ENCODE assay signal across 12 mouse cellular contexts in the genomic region with DNA sequence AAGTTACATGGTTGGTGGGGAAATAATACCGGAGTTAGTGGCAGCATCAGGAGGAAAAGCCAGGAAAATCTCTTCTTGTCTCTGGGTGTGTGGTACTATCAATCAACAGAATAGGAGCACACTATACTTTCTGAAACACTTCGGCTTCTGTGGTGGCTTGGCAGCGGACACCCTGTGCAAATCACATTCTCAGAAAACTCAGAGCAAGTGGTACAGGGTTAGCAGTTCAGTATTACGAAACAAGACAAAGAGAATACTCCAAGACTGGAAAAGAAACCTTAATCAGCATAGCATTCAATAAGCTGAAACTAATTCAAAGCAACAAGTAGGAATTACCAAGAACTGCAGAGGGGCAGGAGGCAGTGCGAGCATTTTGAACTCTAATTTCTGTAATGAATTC.
"Had no signal": no experiment of that assay in that cellular context is flagged by ENCODE, and none has a peak within 500 bp of the region (broad histone marks: within the 10 kb centered on the region; RNA-seq: fewer than 3 reads in every experiment).

No protein-coding gene starts in this region.

- H3K27me3 ChIP-seq: intestine, embryonic 15.5 days; liver, embryonic 13.5 days; megakaryocyte, embryonic 14.5 days; midbrain, embryonic 12.5 days; neural tube, embryonic 12.5 days had no signal

- H3K9ac ChIP-seq: intestine, embryonic 15.5 days; liver, embryonic 13.5 days; liver, postnatal 0 days; midbrain, embryonic 12.5 days; neural tube, embryonic 12.5 days had no signal

- ATAC-seq: intestine, embryonic 15.5 days; liver, postnatal 0 days had no signal

- H3K27ac ChIP-seq: intestine, embryonic 15.5 days; left cerebral cortex, adult 2 months; limb, embryonic 10.5 days; liver, embryonic 13.5 days; macrophage; midbrain, embryonic 12.5 days; neural tube, embryonic 12.5 days had no signal

- H3K4me2 ChIP-seq: intestine, embryonic 15.5 days; liver, embryonic 13.5 days; midbrain, embryonic 12.5 days; neural tube, embryonic 12.5 days had no signal

- H3K9me3 ChIP-seq: intestine, embryonic 15.5 days; limb, embryonic 10.5 days; liver, embryonic 13.5 days; megakaryocyte, embryonic 14.5 days; midbrain, embryonic 12.5 days; neural tube, embryonic 12.5 days had no signal

- H3K4me3 ChIP-seq: intestine, embryonic 15.5 days; left cerebral cortex, adult 2 months; limb, embryonic 10.5 days; liver, embryonic 13.5 days; midbrain, embryonic 12.5 days; neural tube, embryonic 12.5 days had no signal

- DNase-seq: kidney, adult 8-10 months; liver, embryonic 13.5 days; liver, postnatal 0 days; right cerebral cortex, postnatal 14 days; thymus, postnatal 36 days had no signal

- H3K4me1 ChIP-seq: intestine, embryonic 15.5 days; limb, embryonic 10.5 days; midbrain, embryonic 12.5 days; neural tube, embryonic 12.5 days had no signal

- H3K36me3 ChIP-seq: intestine, embryonic 15.5 days; limb, embryonic 10.5 days; liver, embryonic 13.5 days; midbrain, embryonic 12.5 days; neural tube, embryonic 12.5 days had no signal
